Mouse (Mus musculus) neural tube, embryonic 15.5 days (tissue): ENCODE measurements around the gene Pigh. TPM values are rescaled to one million over a fixed set of nuclear protein-coding genes. Genes with fewer than 3 reads are reported as not detected.

Experiments used
- ATAC-seq: fragments of 200-750 bp; cut with Nextera tagmentation; 2 replicates; pipeline ENCODE4 v1.8.0; 2017; ENCODE audit warnings: mild to moderate bottlenecking, moderate TSS enrichment, moderate library complexity; ENCODE audit not compliant: low FRiP score
- H3K27ac ChIP-seq: fragments of 300-500 bp; sonication (generic); replicated peaks from 2 replicates; pipeline ENCODE4 v1.5.1; 2015; ENCODE audit warnings: mild to moderate bottlenecking, inconsistent platforms
- H3K27me3 ChIP-seq: fragments of 300-500 bp; sonication (generic); replicated peaks from 2 replicates; pipeline ENCODE4 v1.6.1; 2015; ENCODE audit warnings: inconsistent platforms
- H3K36me3 ChIP-seq: fragments of 300-500 bp; sonication (generic); 2 replicates; pipeline ENCODE4 v1.6.1; 2015; ENCODE audit warnings: inconsistent platforms
- H3K4me1 ChIP-seq: fragments of 300-500 bp; sonication (generic); 2 replicates; pipeline ENCODE4 v1.6.1; 2015; ENCODE audit warnings: inconsistent platforms
- H3K4me2 ChIP-seq: fragments of 300-500 bp; sonication (generic); 2 replicates; pipeline ENCODE4 v1.6.1; 2015; ENCODE audit warnings: inconsistent platforms, mild to moderate bottlenecking, moderate library complexity
- H3K4me3 ChIP-seq: fragments of 300-500 bp; sonication (generic); replicated peaks from 2 replicates; pipeline ENCODE4 v1.5.1; 2015; ENCODE audit warnings: mild to moderate bottlenecking, inconsistent platforms
- H3K9ac ChIP-seq: fragments of 300-500 bp; sonication (generic); replicated peaks from 2 replicates; pipeline ENCODE4 v1.6.1; 2015; ENCODE audit warnings: mild to moderate bottlenecking, inconsistent platforms
- H3K9me3 ChIP-seq: fragments of 300-500 bp; sonication (generic); replicated peaks from 2 replicates; pipeline ENCODE4 v1.6.1; 2016; ENCODE audit warnings: inconsistent platforms
- WGBS: fragments of 180-500 bp; shearing (Covaris S2); methylation state at CpG from one replicate; pipeline ENCODE4 v1.1.7; 2015; ENCODE audit warnings: mixed read lengths; 5-methylcytosine and 5-hydroxymethylcytosine counted together
- polyA plus RNA-seq: library from polyadenylated mRNA; unstranded; fragments of >200 nt; fragmentation: Nextera tagmentation; extraction: Ambion mirVana; gene quantifications from 2 replicates; pipeline ENCODE4 v1.2.1, GENCODE M21; 2015

Pigh gene
- polyA plus RNA-seq, 1 experiment from 2014 or later, result 18.0 TPM

- Histone ChIP-seq H3K4me1 (no peaks in the 10 kb centered on the region), H3K36me3 (no peaks in the 10 kb centered on the region), H3K4me3 (no peak overlapping the region), H3K4me2 (no peak overlapping the region), H3K27ac (no peak overlapping the region), H3K9me3 (no peaks in the 10 kb centered on the region), H3K9ac (no peak overlapping the region), H3K27me3 (no peaks in the 10 kb centered on the region)
- no peak for ATAC-seq
- 59% methylated on average over 2 of the region's 2 CpGs for WGBS
These were observed 15.1 kb upstream of the Pigh start for GRCm38 (mm10) chr12:79104544-79104943.

GRCm38 (mm10) chr12:79103773-79104172 lies 14.3 kb upstream of the Pigh start:
- H3K27ac ChIP-seq, result no peak overlapping the region
- H3K4me1 ChIP-seq, result no peaks in the 10 kb centered on the region
- H3K9me3 ChIP-seq, result no peaks in the 10 kb centered on the region
- H3K4me3 ChIP-seq, result no peak overlapping the region
- WGBS, result 90% methylated on average over 3 of the region's 3 CpGs
- H3K9ac ChIP-seq, result no peak overlapping the region
- H3K4me2 ChIP-seq, result no peak overlapping the region
- H3K36me3 ChIP-seq, result no peaks in the 10 kb centered on the region
- no peaks in the 10 kb centered on the region for H3K27me3 ChIP-seq
- no peak for ATAC-seq

GRCm38 (mm10) chr12:79097106-79097752 lies 7.8 kb upstream of the Pigh start:
- no peaks in the 10 kb centered on the region for H3K4me1 ChIP-seq
- no peak for ATAC-seq
- H3K4me2 ChIP-seq, result no peak overlapping the region
- 60% methylated on average over 3 of the region's 3 CpGs for WGBS
- H3K36me3 ChIP-seq, result no peaks in the 10 kb centered on the region
- no peak overlapping the region for H3K4me3 ChIP-seq
- H3K9ac ChIP-seq, result no peak overlapping the region
- H3K9me3 ChIP-seq, result no peaks in the 10 kb centered on the region
- H3K27ac ChIP-seq, result no peak overlapping the region
- H3K27me3 ChIP-seq, result no peaks in the 10 kb centered on the region

- Histone ChIP-seq H3K4me1 (peaks cover 13% of the 10 kb centered on the region), H3K9ac (no peak overlapping the region), H3K27me3 (no peaks in the 10 kb centered on the region), H3K27ac (no peak overlapping the region), H3K4me2 (no peak overlapping the region), H3K36me3 (no peaks in the 10 kb centered on the region), H3K9me3 (no peaks in the 10 kb centered on the region), H3K4me3 (no peak overlapping the region)
- no peak for ATAC-seq
- 41% methylated on average over 4 of the region's 4 CpGs for WGBS
These were observed 3.1 kb upstream of the Pigh start for GRCm38 (mm10) chr12:79092569-79092968.

GRCm38 (mm10) chr12:79073362-79073761 lies 16.1 kb downstream of the Pigh start:
- WGBS, result 94% methylated on average over 6 of the region's 6 CpGs

GRCm38 (mm10) chr12:79072576-79072975 lies 16.9 kb downstream of the Pigh start:
- ATAC-seq, result no peak
- no peak overlapping the region for H3K4me3 ChIP-seq
- no peak overlapping the region for H3K27ac ChIP-seq
- no peaks in the 10 kb centered on the region for H3K27me3 ChIP-seq
- peaks cover 52% of the 10 kb centered on the region for H3K36me3 ChIP-seq
- 93% methylated on average over 6 of the region's 6 CpGs for WGBS
- H3K9ac ChIP-seq, result no peak overlapping the region
- H3K4me1 ChIP-seq, result no peaks in the 10 kb centered on the region
- H3K9me3 ChIP-seq, result no peaks in the 10 kb centered on the region
- no peak overlapping the region for H3K4me2 ChIP-seq

More at GRCm38 (mm10) chr12:79073362-79073761, 16.1 kb downstream of the Pigh start:
- Histone ChIP-seq H3K27ac (no peak overlapping the region), H3K4me3 (no peak overlapping the region), H3K9ac (no peak overlapping the region), H3K4me1 (no peaks in the 10 kb centered on the region), H3K36me3 (peaks cover 57% of the 10 kb centered on the region), H3K4me2 (no peak overlapping the region), H3K27me3 (no peaks in the 10 kb centered on the region), H3K9me3 (no peaks in the 10 kb centered on the region)
- no peak for ATAC-seq

- Histone ChIP-seq H3K4me1 (no peaks in the 10 kb centered on the region), H3K27ac (no peak overlapping the region), H3K9ac (no peak overlapping the region), H3K4me3 (no peak overlapping the region), H3K9me3 (no peaks in the 10 kb centered on the region), H3K4me2 (no peak overlapping the region), H3K36me3 (peaks cover 43% of the 10 kb centered on the region), H3K27me3 (no peaks in the 10 kb centered on the region)
- WGBS, result 88% methylated on average over 9 of the region's 9 CpGs
- no peak for ATAC-seq
These were observed 18.6 kb downstream of the Pigh start for GRCm38 (mm10) chr12:79070736-79071333.

GRCm38 (mm10) chr12:79069916-79070315 lies 19.5 kb downstream of the Pigh start:
- 85% methylated on average over 6 of the region's 6 CpGs for WGBS
- H3K4me3 ChIP-seq, result no peak overlapping the region
- H3K9me3 ChIP-seq, result no peaks in the 10 kb centered on the region
- H3K27me3 ChIP-seq, result no peaks in the 10 kb centered on the region
- H3K4me2 ChIP-seq, result no peak overlapping the region
- H3K36me3 ChIP-seq, result peaks cover 40% of the 10 kb centered on the region
- H3K4me1 ChIP-seq, result no peaks in the 10 kb centered on the region
- no peak overlapping the region for H3K27ac ChIP-seq
- H3K9ac ChIP-seq, result no peak overlapping the region
- no peak for ATAC-seq

- Histone ChIP-seq H3K9me3 (no peaks in the 10 kb centered on the region), H3K9ac (no peak overlapping the region), H3K4me3 (no peak overlapping the region), H3K4me2 (no peak overlapping the region), H3K36me3 (peaks cover 37% of the 10 kb centered on the region), H3K27me3 (no peaks in the 10 kb centered on the region), H3K4me1 (no peaks in the 10 kb centered on the region), H3K27ac (no peak overlapping the region)
- ATAC-seq, result no peak
- 90% methylated on average over 6 of the region's 6 CpGs for WGBS
These were observed 20.3 kb downstream of the Pigh start for GRCm38 (mm10) chr12:79069187-79069608.

- H3K27me3 ChIP-seq, result no peaks in the 10 kb centered on the region
- H3K9ac ChIP-seq, result no peak overlapping the region
- 92% methylated on average over 11 of the region's 11 CpGs for WGBS
- H3K9me3 ChIP-seq, result no peaks in the 10 kb centered on the region
- H3K4me3 ChIP-seq, result no peak overlapping the region
- H3K4me1 ChIP-seq, result no peaks in the 10 kb centered on the region
- H3K4me2 ChIP-seq, result no peak overlapping the region
- peaks cover 32% of the 10 kb centered on the region; the same call in 1 of the 2 replicates for H3K36me3 ChIP-seq
- no peak overlapping the region for H3K27ac ChIP-seq
- no peak for ATAC-seq
These were observed 21.1 kb downstream of the Pigh start for GRCm38 (mm10) chr12:79068306-79068705.

GRCm38 (mm10) chr12:79067526-79067925 lies 21.9 kb downstream of the Pigh start:
- Histone ChIP-seq H3K4me2 (no peak overlapping the region), H3K36me3 (peaks cover 32% of the 10 kb centered on the region; the same call in 1 of the 2 replicates)

GRCm38 (mm10) chr12:79066431-79066830 lies 23.0 kb downstream of the Pigh start:
- no peak overlapping the region for H3K9ac ChIP-seq
- peaks cover 35% of the 10 kb centered on the region; the same call in 1 of the 2 replicates for H3K36me3 ChIP-seq
- ATAC-seq, result no peak
- H3K27me3 ChIP-seq, result no peaks in the 10 kb centered on the region
- 91% methylated on average over 9 of the region's 9 CpGs for WGBS
- no peaks in the 10 kb centered on the region for H3K4me1 ChIP-seq
- H3K4me2 ChIP-seq, result no peak overlapping the region
- H3K9me3 ChIP-seq, result no peaks in the 10 kb centered on the region
- H3K4me3 ChIP-seq, result no peak overlapping the region
- no peak overlapping the region for H3K27ac ChIP-seq

More at GRCm38 (mm10) chr12:79067526-79067925, 21.9 kb downstream of the Pigh start:
- no peaks in the 10 kb centered on the region for H3K27me3 ChIP-seq
- H3K4me1 ChIP-seq, result no peaks in the 10 kb centered on the region
- H3K4me3 ChIP-seq, result no peak overlapping the region
- no peaks in the 10 kb centered on the region for H3K9me3 ChIP-seq
- WGBS, result 90% methylated on average over 5 of the region's 5 CpGs
- no peak overlapping the region for H3K27ac ChIP-seq
- H3K9ac ChIP-seq, result no peak overlapping the region
- ATAC-seq, result no peak
